Mouse (Mus musculus): ENCODE results near the gene Utp20.
"Not testable (repeated sequence)": the region's sequence is repeated elsewhere in the genome, so short reads cannot be mapped to it uniquely, and the experiment has no call there.

Utp20 gene

GRCm38 (mm10) chr10:88826188-88826946, at the start of gene Utp20:
Utp20 (minus strand) TSS chr10:88826804.
- peak; percentile 88 for DNase-seq (ENCODE audit: low spot score)

GRCm38 (mm10) chr10:88874870-88875269, 48.3 kb upstream of the Utp20 start:
- no peak for DNase-seq (ENCODE audit: low spot score)

DNA sequence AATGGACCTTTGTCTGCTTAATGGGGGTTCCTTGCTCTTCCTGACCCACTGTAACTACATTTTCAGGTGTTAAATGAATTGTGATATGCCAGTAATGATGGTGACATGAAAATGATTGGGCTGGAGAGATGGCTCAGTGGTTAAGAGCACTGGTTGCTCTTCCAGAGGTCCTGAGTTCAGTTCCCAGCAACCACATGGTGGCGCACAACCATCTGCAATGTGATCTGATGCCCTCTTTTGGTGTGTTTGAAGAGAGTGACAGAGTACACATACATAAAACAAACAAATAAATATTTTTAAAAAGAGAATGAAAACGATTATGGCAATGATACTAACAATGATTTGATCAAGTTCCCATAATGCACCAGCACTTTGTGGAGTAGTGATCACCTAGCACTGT, 39.4 kb upstream of the Utp20 start:
- DNase-seq (ENCODE audit: low spot score): no peak

DNA sequence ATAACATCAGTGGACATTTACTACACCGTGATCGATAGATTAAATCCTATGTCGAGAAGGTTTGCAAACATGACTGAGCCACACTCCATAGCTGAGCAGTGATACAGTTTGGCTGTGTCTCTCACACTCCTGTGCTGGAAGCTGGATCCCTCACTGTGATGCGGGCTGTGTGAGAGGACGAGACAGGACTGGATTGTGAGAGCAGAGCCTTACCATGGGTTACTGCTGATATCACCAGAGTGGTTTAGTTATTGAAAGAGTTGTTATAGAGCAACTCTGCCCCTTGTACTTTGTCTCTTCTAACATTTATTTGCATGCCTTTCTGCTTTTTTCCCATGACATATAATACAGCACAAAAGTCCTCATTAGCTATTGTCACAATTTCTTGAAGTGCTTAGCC, 35.7 kb upstream of the Utp20 start:
- no peak for DNase-seq (ENCODE audit: low spot score)

- DNase-seq (ENCODE audit: low spot score): no peak
These were observed 34.8 kb upstream of the Utp20 start for GRCm38 (mm10) chr10:88861416-88861815.

DNA sequence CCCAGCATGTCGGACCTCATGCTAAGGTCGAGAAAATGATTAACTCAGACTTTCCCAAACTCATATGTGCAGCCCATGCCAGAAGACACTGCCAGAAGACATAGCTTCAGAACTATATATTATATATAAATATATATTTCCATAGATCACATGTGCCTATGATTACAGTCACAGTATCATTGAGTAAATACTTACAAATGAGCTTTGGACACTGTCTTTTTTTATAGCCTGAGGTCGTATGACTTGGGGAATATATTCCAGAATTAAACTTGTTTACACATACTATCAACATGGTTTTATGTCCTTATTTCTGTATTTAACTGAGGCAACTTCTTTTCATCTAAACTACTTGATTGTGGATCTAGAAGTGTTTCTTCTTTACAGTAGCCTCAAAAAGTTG, 34.3 kb upstream of the Utp20 start:
- DNase-seq (ENCODE audit: low spot score): no peak

GRCm38 (mm10) chr10:88853326-88853725, 26.7 kb upstream of the Utp20 start:
- no peak for DNase-seq (ENCODE audit: low spot score)

GRCm38 (mm10) chr10:88849976-88850375, 23.4 kb upstream of the Utp20 start:
- DNase-seq (ENCODE audit: low spot score): no peak

- DNase-seq (ENCODE audit: low spot score): no peak
These were observed 22.4 kb upstream of the Utp20 start for GRCm38 (mm10) chr10:88848876-88849476.

DNA sequence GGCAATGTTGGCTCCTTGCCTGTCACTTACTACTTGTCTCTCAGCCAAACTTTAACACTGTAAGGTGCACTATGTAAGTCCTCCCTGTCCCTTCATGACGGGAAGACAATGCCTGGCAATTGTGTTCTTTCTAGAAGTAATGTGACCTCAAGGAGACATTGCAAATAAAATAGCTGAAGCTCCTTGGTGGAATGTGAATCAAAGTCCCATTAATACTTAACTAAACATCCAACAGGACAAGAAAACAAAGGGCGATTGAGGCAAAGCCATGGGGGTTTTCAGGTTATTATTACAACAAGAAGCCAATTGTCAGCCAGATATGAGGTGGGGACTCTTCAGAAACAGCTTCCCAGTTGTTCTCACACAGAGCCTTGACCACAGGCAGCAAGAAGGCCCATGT, 7.6 kb upstream of the Utp20 start:
- no peak for DNase-seq (ENCODE audit: low spot score)

DNA sequence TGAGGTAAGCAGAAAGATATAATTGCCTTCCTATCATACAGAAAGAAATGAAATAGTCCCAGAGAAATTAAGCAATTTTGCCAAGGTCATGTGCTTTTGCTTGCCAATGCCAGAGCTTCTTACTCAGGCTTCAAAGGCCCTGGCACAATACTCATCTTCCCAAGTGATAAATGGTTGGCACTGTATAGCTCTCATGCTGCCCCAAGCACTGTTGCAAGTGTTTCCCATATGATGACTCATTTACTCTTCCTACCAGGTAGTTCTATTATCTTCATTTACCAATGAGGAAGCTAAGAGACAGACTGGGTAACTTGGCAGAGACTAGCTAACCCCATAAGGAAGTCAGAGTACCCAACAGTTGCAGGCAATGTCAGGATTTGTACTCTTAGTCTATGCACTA, 1.8 kb upstream of the Utp20 start:
- DNase-seq (ENCODE audit: low spot score): no peak

DNA sequence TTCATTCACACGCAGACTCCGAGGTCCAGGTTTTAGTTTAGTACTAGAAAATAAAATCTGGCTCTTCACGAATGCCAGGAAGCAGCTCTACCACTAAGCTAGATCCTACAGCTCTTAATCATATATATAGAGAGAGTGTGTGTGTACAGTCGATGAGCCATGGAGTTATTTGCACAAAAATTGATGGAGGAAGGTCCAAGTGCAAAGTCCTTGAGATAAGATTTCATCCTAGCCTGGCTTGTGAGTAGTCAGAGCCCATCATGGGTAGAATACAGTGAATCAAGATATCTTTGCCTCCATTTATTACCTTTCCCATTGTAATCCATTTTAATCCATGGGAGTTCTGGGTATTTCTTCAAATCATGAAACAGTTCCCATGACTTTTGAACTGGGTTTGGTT, 992 bp upstream of the Utp20 start:
- no peak for DNase-seq (ENCODE audit: low spot score)

DNA sequence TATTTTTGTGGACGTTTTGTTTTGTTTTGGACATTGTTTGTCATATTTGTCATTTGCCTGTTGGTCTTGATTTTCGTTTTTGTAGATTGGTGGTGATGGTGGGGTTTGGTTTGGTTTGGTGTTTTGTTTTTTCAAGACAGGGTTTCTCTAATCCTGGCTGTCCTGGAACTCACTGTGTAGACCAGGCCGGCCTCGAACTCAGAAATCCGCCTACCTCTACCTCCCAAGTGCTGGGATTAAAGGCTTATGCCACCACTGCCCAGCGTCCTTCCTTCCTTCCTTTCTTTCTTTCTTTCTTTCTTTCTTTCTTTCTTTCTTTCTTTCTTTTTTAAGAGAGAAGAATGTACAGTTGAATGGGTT, 323 bp upstream of the Utp20 start:
- not testable (repeated sequence) for DNase-seq (ENCODE audit: low spot score)

GRCm38 (mm10) chr10:88817335-88817734, 9.3 kb downstream of the Utp20 start:
- DNase-seq (ENCODE audit: low spot score): no peak

DNA sequence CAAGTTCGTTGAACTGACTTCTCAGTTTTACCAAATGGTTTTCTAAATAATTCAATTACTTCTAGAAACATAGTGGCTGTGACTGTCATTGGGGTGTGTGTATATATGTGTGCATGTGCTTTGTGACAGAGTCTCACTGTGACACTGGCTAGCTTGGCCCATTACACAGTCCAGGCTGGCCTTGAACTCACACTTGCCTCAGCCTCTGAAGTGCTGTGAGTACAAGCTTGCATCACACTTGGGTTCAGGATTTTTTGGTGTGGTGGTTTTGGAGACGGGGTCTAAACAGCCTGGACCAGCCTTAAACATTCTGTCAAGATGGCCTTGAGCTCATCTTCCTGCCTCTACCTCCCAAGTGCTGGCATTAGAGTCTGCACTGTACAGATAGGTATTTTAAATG, 11.3 kb downstream of the Utp20 start:
- no peak for DNase-seq (ENCODE audit: low spot score)

GRCm38 (mm10) chr10:88811704-88812103, 14.9 kb downstream of the Utp20 start:
- no peak for DNase-seq (ENCODE audit: low spot score)

DNA sequence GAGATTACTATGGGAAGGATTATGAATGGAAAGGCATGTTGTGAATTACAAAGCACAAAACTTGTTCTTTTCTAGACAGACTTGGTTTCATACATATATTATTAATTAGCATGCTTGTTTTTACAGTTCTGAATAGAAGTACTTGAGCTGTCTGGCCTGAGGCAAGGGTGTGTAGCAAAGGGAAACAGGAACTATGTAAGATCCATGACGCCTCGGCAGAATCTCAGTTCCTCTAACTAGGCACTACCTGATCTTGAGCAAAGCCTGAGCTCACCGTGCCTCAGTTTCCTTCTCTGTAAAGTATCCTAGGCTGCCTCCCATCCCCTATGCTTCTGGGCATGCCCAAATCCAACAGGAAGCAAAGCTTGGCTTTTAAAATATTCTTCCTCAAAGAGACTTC, 24.4 kb downstream of the Utp20 start:
- DNase-seq (ENCODE audit: low spot score): no peak

DNA sequence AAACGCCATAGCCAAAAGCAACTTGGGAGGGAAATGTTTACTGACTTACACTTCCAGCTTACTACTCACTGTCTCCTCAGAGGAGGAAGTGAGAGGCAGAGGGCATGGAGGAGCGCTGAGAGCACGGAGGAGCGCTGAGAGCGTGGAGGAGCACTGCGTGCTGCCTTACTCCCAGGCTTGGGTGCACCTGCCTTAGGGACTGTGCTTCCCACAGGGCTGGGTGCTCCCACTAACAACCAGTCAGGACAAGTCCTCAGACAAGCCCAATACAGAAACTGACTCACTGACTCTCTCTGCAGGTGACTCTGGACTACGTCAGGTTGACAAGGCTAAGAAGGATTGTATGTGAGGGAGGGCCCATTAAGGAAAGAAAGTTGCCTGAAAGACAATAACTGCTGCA, 27.2 kb downstream of the Utp20 start:
- DNase-seq (ENCODE audit: low spot score): no peak

- DNase-seq (ENCODE audit: low spot score): no peak
These were observed 29.2 kb downstream of the Utp20 start for GRCm38 (mm10) chr10:88797452-88797851.

- no peak for DNase-seq (ENCODE audit: low spot score)
These were observed 29.7 kb downstream of the Utp20 start for GRCm38 (mm10) chr10:88796939-88797338.

DNA sequence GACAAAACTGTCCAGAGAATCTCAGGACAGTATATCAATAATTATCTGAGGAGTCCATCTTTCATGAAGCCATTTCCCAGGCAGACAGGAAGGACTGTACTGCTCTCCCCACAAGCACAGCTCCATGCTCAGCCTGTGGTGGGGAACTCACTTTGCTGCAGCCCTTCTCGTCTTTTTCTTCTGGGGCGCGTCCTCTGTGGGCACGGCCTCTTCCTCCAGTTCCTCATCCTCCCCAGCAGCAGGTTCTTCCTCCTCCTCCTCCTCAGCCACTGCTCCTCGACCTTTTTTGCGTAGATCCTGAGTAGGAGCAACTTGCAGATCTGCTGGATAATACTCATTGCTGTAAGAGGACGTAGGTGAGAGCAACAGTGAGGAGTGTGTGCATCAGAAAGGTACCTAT, 31.4 kb downstream of the Utp20 start:
- no peak for DNase-seq (ENCODE audit: low spot score)

DNA sequence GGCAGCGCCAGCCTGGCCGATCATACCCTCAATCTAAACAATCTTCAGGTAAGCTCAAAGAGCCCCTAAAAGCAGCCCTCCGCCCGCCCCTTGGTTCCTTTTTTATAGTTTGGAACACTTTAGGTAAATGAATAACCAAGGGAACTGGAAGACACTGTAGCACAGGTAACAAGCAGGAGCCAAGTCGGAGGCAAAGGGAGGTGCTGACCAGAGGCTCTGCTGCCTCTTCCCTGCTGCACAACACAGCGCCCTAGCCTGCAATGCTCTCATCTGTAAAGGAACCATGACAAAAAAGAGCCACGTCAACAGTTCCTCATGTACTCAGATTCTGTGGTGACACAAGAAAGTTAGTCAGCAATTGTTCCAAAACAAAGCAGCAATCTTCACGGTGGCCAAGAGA, 32.0 kb downstream of the Utp20 start:
- no peak for DNase-seq (ENCODE audit: low spot score)

- no peak for DNase-seq (ENCODE audit: low spot score)
These were observed 32.9 kb downstream of the Utp20 start for GRCm38 (mm10) chr10:88793671-88794070.

- DNase-seq (ENCODE audit: low spot score): no peak
These were observed 42.1 kb downstream of the Utp20 start for GRCm38 (mm10) chr10:88784513-88784931.

All from testis, postnatal 14 days (tissue).